Mouse (Mus musculus): ENCODE results near the gene Naxd.
"Not testable (repeated sequence)": the region's sequence is repeated elsewhere in the genome, so short reads cannot be mapped to it uniquely, and the experiment has no call there.

Naxd gene

GRCm38 (mm10) chr8:11475397-11475796, 21.9 kb upstream of the Naxd start:
- DNase-seq, result no peak

DNA sequence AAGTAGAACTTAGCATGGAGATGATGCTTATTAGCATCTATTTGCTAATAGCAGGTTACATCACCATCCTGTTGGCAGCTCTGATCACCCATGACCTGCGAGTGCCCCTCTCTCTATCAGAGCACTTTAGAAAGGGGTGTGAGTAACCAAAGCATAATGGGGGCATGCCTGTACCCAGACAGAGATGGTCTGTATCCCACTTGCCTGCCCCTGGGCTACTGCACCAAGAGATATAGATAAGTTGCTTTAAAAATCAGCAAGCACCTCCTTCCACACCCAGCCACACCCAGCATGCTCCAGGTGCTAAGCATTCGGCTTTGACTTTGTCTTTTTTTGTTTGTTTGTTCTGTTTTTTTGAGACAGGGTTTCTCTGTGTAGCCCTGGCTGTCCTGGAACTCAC, 21.4 kb upstream of the Naxd start:
- DNase-seq, result no peak

DNA sequence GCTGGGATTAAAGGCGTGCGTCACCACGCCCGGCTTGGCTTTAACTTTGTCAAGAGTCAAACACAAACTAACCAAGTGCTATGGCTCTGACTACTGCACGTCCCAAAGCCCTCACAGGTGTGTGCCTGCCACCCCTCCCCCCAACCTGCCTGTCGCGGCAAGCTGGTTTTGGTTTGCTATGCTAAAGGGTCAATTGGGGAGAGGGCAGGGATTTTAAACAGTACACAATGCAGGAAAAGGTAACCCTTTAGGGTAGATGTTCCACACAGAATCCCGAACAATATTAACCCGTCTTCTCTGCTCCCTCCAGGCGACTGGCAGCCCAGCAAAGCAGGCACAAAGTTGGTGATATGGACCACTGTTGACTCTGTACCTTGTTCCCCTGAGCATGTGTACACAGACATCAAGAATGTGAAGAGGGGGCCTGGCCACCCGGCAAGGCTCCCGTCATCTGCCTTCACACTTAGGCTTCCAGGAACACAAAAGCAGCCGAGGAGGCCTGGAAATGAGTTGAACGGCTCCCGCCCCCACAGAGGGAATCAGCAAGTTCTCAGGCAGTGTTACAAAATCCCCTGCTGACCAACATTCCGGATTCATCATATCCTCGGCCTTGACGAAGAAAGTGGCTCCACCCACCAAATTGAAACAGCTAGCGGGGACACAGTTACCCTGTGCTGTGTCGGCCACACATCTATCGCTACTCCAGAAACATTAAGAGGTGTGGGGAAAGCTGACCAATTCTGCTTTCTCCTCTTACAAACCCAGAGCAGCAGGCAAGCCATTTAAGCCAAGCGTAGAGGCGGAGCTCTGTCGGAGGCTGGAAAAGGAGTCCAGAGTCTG, 20.7 kb upstream of the Naxd start:
- no peak for DNase-seq

GRCm38 (mm10) chr8:11477178-11477553, 20.1 kb upstream of the Naxd start:
- DNase-seq, result no peak

- DNase-seq, result no peak
These were observed 19.2 kb upstream of the Naxd start, which contains the start of gene Rab20 for GRCm38 (mm10) chr8:11477811-11478761. Rab20 (minus strand) TSS chr8:11478710.

GRCm38 (mm10) chr8:11478807-11479527, 18.3 kb upstream of the Naxd start:
- DNase-seq, result no peak

DNA sequence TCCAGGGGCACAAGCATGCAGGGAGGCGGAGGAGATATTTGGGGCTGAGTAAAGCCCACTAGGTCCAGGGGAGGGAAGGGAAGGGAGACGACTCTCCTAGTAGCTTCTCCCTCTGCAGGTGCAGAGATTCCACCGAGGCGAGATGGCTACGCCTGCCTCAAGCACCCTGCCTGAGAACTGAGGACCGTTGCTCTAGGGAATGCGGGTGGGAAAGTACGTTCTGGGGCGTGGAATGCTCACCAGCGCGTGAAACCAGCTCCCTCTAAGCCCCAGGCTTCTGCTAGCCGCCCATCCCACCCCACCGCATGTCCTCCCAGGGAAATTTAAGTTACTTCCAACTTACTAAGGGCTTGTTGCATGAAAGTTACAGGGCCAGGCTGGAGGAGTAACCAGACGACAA, 17.7 kb upstream of the Naxd start:
- no peak for DNase-seq

DNA sequence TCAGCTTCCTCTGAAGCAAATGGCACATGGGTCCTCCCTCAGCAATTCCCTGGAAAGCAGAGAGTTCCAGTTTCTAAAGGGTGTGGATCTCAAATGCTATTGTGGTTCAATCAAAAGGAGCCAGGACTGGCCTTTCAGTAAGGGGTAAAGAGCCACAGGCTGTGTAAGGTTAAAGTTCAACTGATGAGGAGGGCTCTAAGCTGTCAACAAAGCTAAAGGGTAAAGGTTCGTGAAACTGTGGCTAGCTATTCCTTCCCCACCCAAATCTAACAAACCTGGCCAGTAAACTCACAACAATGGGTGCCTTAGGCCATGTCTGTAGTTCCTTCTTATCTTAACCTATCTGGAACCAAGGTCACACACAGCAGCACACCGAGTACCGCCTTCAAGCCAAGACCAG, 15.4 kb upstream of the Naxd start:
- DNase-seq, result no peak

GRCm38 (mm10) chr8:11482537-11482936, 14.8 kb upstream of the Naxd start:
- no peak for DNase-seq

DNA sequence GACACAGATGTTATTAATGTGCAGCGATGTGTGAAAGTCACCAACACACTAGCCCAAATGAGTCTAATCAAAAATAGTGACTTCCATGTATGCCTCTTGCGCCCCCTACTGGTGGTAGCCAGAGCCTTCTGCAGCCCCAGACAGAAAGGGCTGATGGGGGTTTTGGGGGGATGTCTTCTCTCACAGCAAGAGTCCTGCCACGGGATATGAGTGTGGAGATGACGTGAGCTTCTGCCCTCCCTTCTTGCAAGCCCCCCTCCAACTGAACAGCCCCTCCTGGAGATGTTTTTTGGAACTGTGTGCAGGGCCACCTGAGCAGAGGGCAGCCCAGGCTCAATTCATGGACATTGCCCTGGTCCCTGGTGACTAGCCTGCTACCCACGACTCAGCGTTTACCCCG, 11.2 kb upstream of the Naxd start:
- peak; percentile 60 for DNase-seq

- DNase-seq, result no peak
These were observed 10.1 kb upstream of the Naxd start for GRCm38 (mm10) chr8:11487229-11487628.

GRCm38 (mm10) chr8:11492340-11492739, 5.0 kb upstream of the Naxd start:
- not testable (repeated sequence) for DNase-seq

DNA sequence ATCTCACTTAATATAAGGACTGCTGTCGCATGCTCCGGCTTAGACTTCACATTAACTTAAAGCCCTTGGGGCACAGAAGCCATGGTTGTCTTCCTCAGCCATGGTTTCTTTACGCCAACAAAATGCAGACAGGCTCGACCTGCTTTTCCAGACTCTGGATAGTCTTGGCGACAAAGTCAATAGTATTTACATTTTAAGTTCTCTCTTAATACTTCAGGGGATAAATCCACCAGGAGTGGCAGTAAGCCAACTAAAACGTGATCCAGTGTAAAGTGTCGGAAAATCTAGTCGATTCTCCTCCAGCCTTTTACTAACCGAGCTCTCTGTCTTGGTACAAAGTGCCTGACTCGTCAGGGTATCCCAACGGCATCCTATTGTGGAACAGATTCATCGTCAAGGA, 975 bp downstream of the Naxd start:
- no peak for DNase-seq

GRCm38 (mm10) chr8:11498786-11499485, 1.6 kb downstream of the Naxd start:
- DNase-seq, result no peak

- no peak for DNase-seq
These were observed 6.3 kb downstream of the Naxd start for GRCm38 (mm10) chr8:11503476-11504232.

- no peak for DNase-seq
These were observed 8.8 kb downstream of the Naxd start for GRCm38 (mm10) chr8:11506074-11506473.

GRCm38 (mm10) chr8:11506802-11507201, 9.5 kb downstream of the Naxd start:
- DNase-seq, result no peak

GRCm38 (mm10) chr8:11508880-11509279, 11.6 kb downstream of the Naxd start:
- no peak for DNase-seq

- no peak for DNase-seq
These were observed 13.7 kb downstream of the Naxd start for GRCm38 (mm10) chr8:11510971-11511370.

- no peak for DNase-seq
These were observed 15.4 kb downstream of the Naxd start for GRCm38 (mm10) chr8:11512711-11513110.

GRCm38 (mm10) chr8:11513247-11513646, 15.9 kb downstream of the Naxd start:
- DNase-seq, result no peak

DNA sequence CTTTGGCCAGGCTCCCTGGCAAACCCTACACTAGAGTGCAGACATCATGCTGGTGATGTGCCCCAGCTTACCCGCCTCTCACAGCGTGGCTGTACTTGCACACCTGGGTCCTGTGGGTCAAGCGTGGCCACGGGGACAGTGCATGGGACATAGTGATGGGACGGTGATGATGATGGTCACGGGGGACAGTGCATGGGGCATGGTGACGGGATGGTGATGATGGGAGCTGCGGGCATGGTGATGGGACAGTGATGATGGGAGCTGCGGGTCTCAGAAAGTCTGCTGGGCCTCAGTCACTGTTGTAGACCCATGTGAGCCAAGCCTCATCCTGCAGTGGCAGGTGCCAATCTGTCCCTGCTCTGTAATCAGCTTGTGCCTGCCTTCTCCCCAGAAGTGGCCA, 19.0 kb downstream of the Naxd start:
- DNase-seq, result no peak
